Mouse (Mus musculus) megakaryocyte, embryonic 14.5 days (primary cell): ENCODE results near the gene A130010J15Rik.

Experiments used
- FLI1 ChIP-seq: IDR thresholded peaks from 2 replicates; pipeline ENCODE4 v1.6.1; 2012; ENCODE audit warnings: low read length, inconsistent platforms, mixed read lengths
- GATA1 ChIP-seq: IDR thresholded peaks from 3 replicates; pipeline ENCODE4 v1.6.1; 2012; ENCODE audit warnings: mixed read lengths, low read length, inconsistent platforms, borderline replicate concordance

- TF ChIP-seq GATA1: no peak
- no peak for TF ChIP-seq FLI1
Measured at GRCm38 (mm10) chr1:193144516-193144915, 23.3 kb upstream of the A130010J15Rik start.
